In the genomic region with DNA sequence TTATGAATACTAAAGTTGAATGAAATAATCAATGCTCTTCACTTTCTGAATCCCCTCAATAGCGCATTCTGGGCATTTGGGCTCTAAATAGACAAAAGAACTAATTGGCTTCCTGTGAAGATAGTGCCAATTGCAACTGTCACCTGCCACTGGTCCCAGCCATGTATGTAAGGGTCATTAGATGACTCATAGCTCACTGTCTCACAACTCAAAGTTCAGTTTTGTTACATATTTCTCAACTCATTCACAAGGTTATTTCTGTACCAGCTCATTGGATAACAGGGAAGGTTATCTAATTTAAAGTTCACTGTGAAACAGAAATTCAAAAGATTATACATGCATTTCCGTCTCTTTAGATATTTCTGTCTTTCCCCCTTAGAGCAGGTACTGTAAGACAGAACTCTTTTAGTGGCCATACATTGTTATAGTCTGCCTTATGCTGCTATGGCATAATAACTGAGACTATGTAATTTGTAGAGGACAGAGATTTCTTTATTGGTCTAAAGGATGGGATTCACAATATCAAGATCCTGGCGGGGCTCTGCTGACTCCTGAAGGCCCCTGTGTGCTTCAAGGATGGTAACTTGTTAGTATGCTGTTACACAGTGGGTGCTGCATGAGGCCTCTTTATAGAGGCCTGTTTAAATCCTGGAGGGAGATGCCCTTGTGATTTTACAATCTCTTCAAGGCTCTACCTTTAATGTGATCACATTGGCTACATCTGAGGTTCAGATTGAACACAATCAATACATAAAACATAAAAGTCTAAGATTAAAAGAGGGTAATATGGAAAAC, we compare ENCODE assay signal across 18 mouse cellular contexts.
"Had no signal": no experiment of that assay in that cellular context is flagged by ENCODE, and none has a peak within 500 bp of the region (broad histone marks: within the 10 kb centered on the region; RNA-seq: fewer than 3 reads in every experiment).

No protein-coding gene starts in this region.

- H3K27me3 ChIP-seq: limb, embryonic 12.5 days; limb, embryonic 15.5 days; lung, embryonic 15.5 days had no signal

- H3K27ac ChIP-seq: left cerebral cortex, adult 2 months; limb, embryonic 12.5 days; limb, embryonic 15.5 days; liver, embryonic 14.5 days; lung, embryonic 15.5 days; stomach, postnatal 0 days had no signal

- H3K36me3 ChIP-seq: limb, embryonic 12.5 days; limb, embryonic 15.5 days; lung, embryonic 15.5 days had no signal

- H3K4me2 ChIP-seq: limb, embryonic 12.5 days; limb, embryonic 15.5 days; lung, embryonic 15.5 days; midbrain, embryonic 11.5 days had no signal

- DNase-seq: kidney, adult 18-20 months; kidney, adult 9 months; kidney, postnatal 36 days; layer of hippocampus, postnatal 36 days; left cerebral cortex, postnatal 4 days; lung, adult 18-20 months; lung, postnatal 10 days; lung, postnatal 36 days; midbrain, embryonic 14.5 days; thymus, adult 2 months; thymus, postnatal 14 days had no signal

- H3K9ac ChIP-seq: limb, embryonic 12.5 days; limb, embryonic 15.5 days; liver, embryonic 14.5 days; lung, embryonic 15.5 days had no signal

- H3K4me3 ChIP-seq: left cerebral cortex, adult 2 months; limb, embryonic 12.5 days; limb, embryonic 15.5 days; lung, embryonic 15.5 days had no signal

- H3K9me3 ChIP-seq: limb, embryonic 12.5 days; limb, embryonic 15.5 days; lung, embryonic 15.5 days had no signal
